Mouse (Mus musculus): ENCODE data around the gene Olfr1406.
"Not testable (repeated sequence)": the region's sequence is repeated elsewhere in the genome, so short reads cannot be mapped to it uniquely, and the experiment has no call there.

Gene Olfr1406

GRCm38 (mm10) chr1:173190540-173190939 is at the start of gene Olfr1406:
Olfr1406 (minus strand) TSS chr1:173190640.
- no peak for ATAC-seq (ENCODE audit: low TSS enrichment)

- not testable (repeated sequence) for ATAC-seq (ENCODE audit: low TSS enrichment)
Observed at GRCm38 (mm10) chr1:173237004-173237403, 46.6 kb upstream of the Olfr1406 start.

GRCm38 (mm10) chr1:173227081-173227480 is 36.6 kb upstream of the Olfr1406 start, which contains the start of gene Fcer1a:
Fcer1a (minus strand) TSS chr1:173227214.
- no peak for ATAC-seq (ENCODE audit: low TSS enrichment)

- ATAC-seq (ENCODE audit: low TSS enrichment) = no peak
Observed at GRCm38 (mm10) chr1:173216481-173216880, 26.0 kb upstream of the Olfr1406 start.

GRCm38 (mm10) chr1:173212092-173212491 is 21.7 kb upstream of the Olfr1406 start, which contains the start of gene Olfr1404:
Olfr1404 (plus strand) TSS chr1:173212392.
- no peak for ATAC-seq (ENCODE audit: low TSS enrichment)

- ATAC-seq (ENCODE audit: low TSS enrichment) = no peak
Observed at GRCm38 (mm10) chr1:173197508-173197907, 7.1 kb upstream of the Olfr1406 start, which contains the start of gene Olfr218. Olfr218 (plus strand) TSS chr1:173197808.

- ATAC-seq (ENCODE audit: low TSS enrichment) = no peak
Observed at GRCm38 (mm10) chr1:173196359-173196758, 5.9 kb upstream of the Olfr1406 start.

GRCm38 (mm10) chr1:173192059-173192458 is 1.6 kb upstream of the Olfr1406 start:
- ATAC-seq (ENCODE audit: low TSS enrichment) = no peak

GRCm38 (mm10) chr1:173174154-173174842 is 16.1 kb downstream of the Olfr1406 start:
- ATAC-seq (ENCODE audit: low TSS enrichment) = no peak

GRCm38 (mm10) chr1:173137274-173137673 is 53.2 kb downstream of the Olfr1406 start, which contains the start of gene Olfr1408:
Olfr1408 (minus strand) TSS chr1:173137374.
- no peak for ATAC-seq (ENCODE audit: low TSS enrichment)
